ENCODE assay signal across 14 mouse cellular contexts in genomic region chr8:64877630-64878312, GRCm38 (mm10). TPM values are rescaled to one million over a fixed set of nuclear protein-coding genes. Genes with fewer than 3 reads are reported as not detected.
DNase-seq lines count a peak whose midpoint lies in the region; ATAC-seq lines count a peak whose summit lies in the region.
"Had no signal": no experiment of that assay in that cellular context is flagged by ENCODE, and none has a peak within 500 bp of the region (broad histone marks: within the 10 kb centered on the region; RNA-seq: fewer than 3 reads in every experiment).

No protein-coding gene starts in this region.

- intact Hi-C loops in heart, postnatal 25 days (cut with DNase I) = no loop called here

- H3K4me3 ChIP-seq in midbrain, embryonic 13.5 days (replicated peaks) = no peak overlapping the region
- H3K4me3 ChIP-seq: heart, embryonic 13.5 days; midbrain, embryonic 10.5 days had no signal

- WGBS in midbrain, embryonic 13.5 days = 91% methylated on average over 22 of the region's 22 CpGs

- H3K4me1 ChIP-seq in midbrain, embryonic 13.5 days (replicated peaks) = no peaks in the 10 kb centered on the region
- H3K4me1 ChIP-seq: midbrain, embryonic 10.5 days had no signal

- no peaks in the 10 kb centered on the region for H3K27me3 ChIP-seq in midbrain, embryonic 13.5 days
- H3K27me3 ChIP-seq: CH12.LX; heart, embryonic 13.5 days had no signal

- no peaks in the 10 kb centered on the region for H3K36me3 ChIP-seq in midbrain, embryonic 13.5 days
- H3K36me3 ChIP-seq: heart, embryonic 13.5 days; midbrain, embryonic 10.5 days had no signal

- no peak overlapping the region for H3K4me2 ChIP-seq in midbrain, embryonic 13.5 days (replicated peaks)
- H3K4me2 ChIP-seq: heart, embryonic 13.5 days had no signal

- no peaks in the 10 kb centered on the region for H3K9me3 ChIP-seq in midbrain, embryonic 13.5 days
- H3K9me3 ChIP-seq: heart, embryonic 13.5 days; midbrain, embryonic 10.5 days had no signal

- no peak for ATAC-seq in midbrain, embryonic 13.5 days

- H3K9ac ChIP-seq in midbrain, embryonic 13.5 days (replicated peaks) = no peak overlapping the region
- H3K9ac ChIP-seq: heart, embryonic 13.5 days had no signal

- DNase-seq in heart, postnatal 4 days = peak; percentile 47
- DNase-seq in heart, postnatal 25 days (ENCODE audit: low spot score) = no peak
- peak; percentile 8 for DNase-seq in urinary bladder, postnatal 14 days (ENCODE audit: low spot score)
- DNase-seq in urinary bladder, postnatal 10 days (ENCODE audit: low spot score) = no peak
- DNase-seq in kidney, postnatal 14 days = peak; percentile 48
- no peak for DNase-seq in gastrocnemius, postnatal 4 days (ENCODE audit: low spot score in 2 of 2)
- no peak for DNase-seq in T-cell, adult 2 months (ENCODE audit: low spot score)
- DNase-seq: cerebellum, adult 8-10 months; retina, postnatal 1 day; thymus, postnatal 4 days had no signal

- no peak overlapping the region for H3K27ac ChIP-seq in midbrain, embryonic 13.5 days
- H3K27ac ChIP-seq: heart, embryonic 13.5 days; midbrain, embryonic 10.5 days had no signal

RNA-seq across cellular contexts. Expression of gene Klhl2, which starts 28.0 kb away (rescaled TPM):
- total RNA-seq in heart, postnatal 4 days (2021) = 10 to 100 TPM; 12.1 to 12.6 TPM
- 10 to 100 TPM; 11.4 to 13.1 TPM for total RNA-seq in heart, postnatal 25 days (2021)
- total RNA-seq in gastrocnemius, postnatal 4 days (2021) = 1 to 10 TPM; 7.9 to 10.0 TPM
- 17.2 and 20.7 TPM in 2 replicates for polyA plus RNA-seq in midbrain, embryonic 13.5 days (2015; fragmentation: Nextera tagmentation; extraction: Ambion mirVana)

Comparison
In these comparisons a context has a peak if more than half of its experiments do, and no peak if none do; other contexts are left out.
1. DNase-seq: peak in heart, postnatal 4 days (single experiment), urinary bladder, postnatal 14 days (single experiment) and kidney, postnatal 14 days (single experiment); none in heart, postnatal 25 days (single experiment), urinary bladder, postnatal 10 days (single experiment), gastrocnemius, postnatal 4 days (0 of 2) and T-cell, adult 2 months (single experiment).